Mouse (Mus musculus) liver, adult (tissue): ENCODE measurements around the gene Brca2.
A peak's percentile ranks its signal among the peaks of the same experiment; 100 is the strongest.

Experiments used
- GATA4 ChIP-seq: IDR thresholded peaks from 2 replicates; pipeline ENCODE4 v1.6.1; 2014; ENCODE audit warnings: mild to moderate bottlenecking, low read length; ENCODE audit not compliant: insufficient replicate concordance

Brca2 gene

GRCm38 (mm10) chr5:150551637-150552036 is 29.2 kb downstream of the Brca2 start:
- no peak for TF ChIP-seq GATA4

DNA sequence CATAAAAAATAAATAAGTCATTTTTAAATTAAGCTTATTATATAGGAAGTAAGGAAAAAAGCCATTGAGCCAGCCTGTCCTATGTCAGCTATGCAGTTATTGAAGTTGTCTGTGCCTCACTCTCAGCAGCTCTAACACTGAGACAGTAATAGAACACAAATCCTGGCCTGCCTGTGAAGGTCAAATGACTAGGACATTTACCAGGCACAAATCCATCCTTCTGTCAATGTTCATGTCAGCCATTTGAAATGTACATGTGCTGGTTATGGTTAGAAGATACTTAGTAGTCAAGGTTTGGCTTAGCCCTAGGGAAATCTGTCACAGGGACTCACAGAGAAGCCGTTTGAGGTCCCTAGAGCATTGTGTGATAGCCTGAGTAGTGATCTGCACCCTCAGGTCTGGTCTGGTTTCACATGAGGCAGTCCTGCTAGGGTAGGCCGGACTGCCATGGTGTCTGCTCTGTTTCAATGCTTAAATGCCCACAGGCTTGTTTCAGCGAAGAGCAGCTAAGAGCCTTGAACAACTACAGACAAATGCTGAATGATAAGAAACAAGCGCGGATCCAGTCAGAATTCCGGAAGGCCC is 37.2 kb downstream of the Brca2 start:
- no peak for TF ChIP-seq GATA4

DNA sequence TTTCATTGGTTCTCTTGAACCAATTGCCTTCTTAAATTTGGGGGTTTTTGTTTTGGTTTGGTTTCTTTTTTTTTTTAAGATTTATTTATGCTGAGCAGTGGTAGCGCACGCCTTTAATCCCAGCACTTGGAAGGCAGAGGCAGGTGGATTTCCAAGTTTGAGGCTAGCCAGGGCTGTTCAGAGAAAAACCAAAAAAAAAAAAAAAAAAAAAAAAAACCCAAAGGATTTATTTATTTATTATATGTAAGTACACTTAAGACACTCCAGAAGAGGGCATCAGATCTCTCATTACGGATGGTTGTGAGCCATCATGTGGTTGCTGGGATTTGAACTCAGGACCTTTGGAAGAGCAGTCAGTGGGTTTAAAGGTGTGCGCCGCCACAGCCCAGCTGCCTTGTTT is 38.4 kb downstream of the Brca2 start:
- no peak for TF ChIP-seq GATA4

DNA sequence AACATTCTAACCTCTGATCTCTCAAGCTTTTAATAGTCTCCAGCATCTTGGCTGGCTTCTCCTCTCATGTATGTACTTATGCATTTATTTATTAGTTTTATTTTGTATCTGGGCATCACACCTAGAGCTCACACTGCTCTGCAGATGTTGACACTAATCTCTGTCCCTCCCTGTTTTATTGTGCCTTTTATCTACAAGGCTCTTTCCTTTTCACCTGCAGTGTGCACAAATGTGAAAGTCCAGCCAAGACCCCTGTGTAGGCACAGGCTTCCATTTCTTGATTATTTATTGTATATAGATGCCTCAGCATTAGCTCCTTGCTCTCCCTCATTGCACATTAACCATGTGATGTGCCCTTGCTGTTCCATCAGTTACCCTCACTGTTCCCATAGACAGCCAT is 38.9 kb downstream of the Brca2 start:
- TF ChIP-seq GATA4 = no peak

DNA sequence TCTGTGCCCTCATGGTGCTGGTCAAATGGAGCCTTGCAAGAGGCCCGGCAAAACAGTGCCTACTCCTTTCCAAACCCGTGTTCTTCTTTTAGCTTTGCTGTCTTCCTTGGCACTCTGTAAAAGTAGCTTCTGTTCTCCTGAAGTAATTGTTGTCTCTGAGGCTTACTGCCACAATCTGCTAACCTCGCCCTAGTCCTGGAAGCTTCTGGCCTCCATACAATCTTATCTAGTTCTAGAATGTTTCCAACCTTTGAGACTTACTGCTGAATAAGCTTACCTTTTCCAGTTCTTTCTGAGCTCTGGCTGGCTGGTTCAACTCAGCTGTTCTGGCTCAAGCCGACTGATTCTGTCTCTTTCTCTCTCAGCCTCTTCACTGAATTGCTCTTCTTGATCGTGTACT is 39.4 kb downstream of the Brca2 start:
- TF ChIP-seq GATA4 = no peak

- no peak for TF ChIP-seq GATA4
Measured at GRCm38 (mm10) chr5:150564426-150564825, 42.0 kb downstream of the Brca2 start.

GRCm38 (mm10) chr5:150566226-150566625 is 43.8 kb downstream of the Brca2 start:
- TF ChIP-seq GATA4 = no peak

DNA sequence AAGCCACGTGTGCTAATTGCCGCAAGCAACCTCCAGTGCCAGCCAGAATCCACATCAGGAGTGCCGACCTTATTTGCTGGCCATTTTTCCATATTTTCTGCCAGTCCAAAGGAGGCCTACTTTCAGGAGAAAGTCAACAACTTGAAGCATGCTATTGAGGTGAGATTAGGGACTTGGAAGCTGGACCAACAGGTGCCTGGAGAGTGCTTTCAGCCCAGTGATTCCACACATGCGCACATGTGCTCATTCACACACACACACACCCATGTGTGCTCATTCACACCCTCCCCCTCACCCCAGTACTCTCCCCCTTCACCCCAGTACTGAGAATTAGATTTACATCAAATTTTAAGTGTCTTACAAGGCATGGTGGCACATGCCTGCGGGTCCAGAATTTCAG is 44.5 kb downstream of the Brca2 start:
- no peak for TF ChIP-seq GATA4

- TF ChIP-seq GATA4 = no peak
Measured at GRCm38 (mm10) chr5:150570496-150571219, 48.2 kb downstream of the Brca2 start.

DNA sequence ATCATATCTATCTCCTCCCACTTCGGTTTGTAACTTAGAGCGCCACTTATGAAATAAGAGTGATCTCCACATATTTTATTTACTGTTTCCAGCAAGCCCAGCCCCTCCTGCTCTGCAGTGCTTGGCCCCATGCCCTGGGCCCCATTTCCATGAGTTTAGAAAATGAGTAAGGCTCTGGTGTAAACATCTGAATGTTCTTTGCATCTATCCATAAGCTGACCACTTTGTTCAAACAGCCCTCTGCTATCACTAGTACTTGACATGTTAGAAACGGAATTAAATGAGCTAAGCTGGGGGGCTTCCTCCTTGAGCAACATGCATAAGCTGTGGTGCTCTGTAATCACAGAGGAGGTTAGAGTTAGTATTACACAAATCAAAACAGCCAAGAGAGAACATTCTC is 52.0 kb downstream of the Brca2 start:
- TF ChIP-seq GATA4 = no peak

DNA sequence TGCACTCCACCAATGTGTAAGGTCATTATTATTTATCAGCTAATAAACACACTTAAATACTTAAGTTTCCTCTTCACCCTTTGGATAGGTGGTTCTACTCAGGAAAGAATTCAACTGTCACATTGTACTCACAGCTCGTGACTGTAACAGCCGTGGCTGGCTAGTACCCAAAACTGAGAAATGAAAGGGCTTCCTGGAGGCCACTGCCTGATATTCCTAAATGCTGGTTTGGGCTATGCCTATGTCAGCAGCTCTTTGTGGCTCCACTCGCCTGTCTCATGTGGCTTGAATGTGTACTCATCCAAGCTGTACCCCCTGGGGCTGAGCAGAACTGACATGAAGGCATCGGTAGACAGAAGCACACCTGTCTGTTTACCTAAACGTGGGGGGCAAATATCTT is 52.5 kb downstream of the Brca2 start:
- TF ChIP-seq GATA4 = no peak

- no peak for TF ChIP-seq GATA4
Measured at GRCm38 (mm10) chr5:150576832-150577231, 54.4 kb downstream of the Brca2 start.

- TF ChIP-seq GATA4 = peak; percentile 97
Measured at GRCm38 (mm10) chr5:150578613-150579171, 56.3 kb downstream of the Brca2 start.

DNA sequence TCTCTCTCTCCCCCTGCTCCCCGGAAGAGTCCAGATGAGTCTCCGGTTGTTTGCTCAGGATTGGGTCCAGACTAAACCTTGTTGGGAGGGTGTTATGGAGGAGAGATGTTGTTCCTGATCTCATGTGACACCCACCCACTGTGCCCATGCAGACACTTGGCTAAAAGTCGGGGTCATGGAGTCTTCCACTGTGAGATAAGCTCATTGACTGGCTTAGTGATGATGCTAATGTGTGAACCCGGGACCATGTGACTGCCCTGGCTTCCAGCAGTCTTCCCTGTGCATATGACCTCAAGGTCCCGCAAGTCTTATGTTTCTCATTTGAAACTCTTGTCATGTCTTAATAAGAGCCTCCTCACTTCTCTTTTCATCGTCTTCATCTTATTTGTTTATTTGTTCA is 58.8 kb downstream of the Brca2 start:
- TF ChIP-seq GATA4 = peak; percentile 59; the same call in 1 of the 2 replicates

DNA sequence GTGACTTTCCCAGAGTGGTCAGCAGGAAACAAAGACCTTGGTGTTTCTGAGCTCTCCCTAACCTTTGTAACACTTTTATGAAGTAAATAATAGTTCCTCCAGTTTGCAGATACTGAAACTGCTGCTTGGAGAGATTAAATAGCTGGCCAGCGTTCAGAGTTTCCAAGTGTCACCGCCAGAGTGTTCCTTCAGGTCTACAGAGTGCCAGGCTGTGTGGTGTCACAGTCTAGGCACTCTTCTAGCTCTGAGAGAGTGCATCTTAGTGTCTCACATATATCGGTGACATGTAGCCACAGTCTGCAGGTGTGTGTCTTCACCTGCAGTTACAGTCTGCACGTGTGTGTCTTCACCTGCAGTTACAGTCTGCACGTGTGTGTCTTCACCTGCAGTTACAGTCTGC is 60.8 kb downstream of the Brca2 start:
- no peak for TF ChIP-seq GATA4

GRCm38 (mm10) chr5:150583622-150584336 is 61.3 kb downstream of the Brca2 start:
- TF ChIP-seq GATA4 = no peak
